Mouse (Mus musculus) bone marrow, adult 2 months (tissue): ENCODE measurements around the gene Tfcp2l1.

Experiments used
- CTCF ChIP-seq: fragments of 200-500 bp; IDR thresholded peaks from 2 replicates; pipeline ENCODE4 v1.5.1; 2011; ENCODE audit warnings: low read length, control low read depth; ENCODE audit not compliant: control insufficient read depth, insufficient read depth
- POLR2A ChIP-seq: fragments of 200-500 bp; IDR thresholded peaks from 2 replicates; pipeline ENCODE4 v1.6.1; 2011; ENCODE audit warnings: low read depth, mild to moderate bottlenecking, control low read depth, low read length, borderline replicate concordance; ENCODE audit not compliant: control insufficient read depth

GRCm38 (mm10) chr1:118672196-118672595, 44.5 kb downstream of the Tfcp2l1 start:
- TF ChIP-seq POLR2A = no peak
- no peak for TF ChIP-seq CTCF
